Mouse (Mus musculus): ENCODE results near the gene Ankmy1. TPM values are rescaled to one million over a fixed set of nuclear protein-coding genes. Genes with fewer than 3 reads are reported as not detected.

The Ankmy1 gene
- under 1 TPM in 1 of 2 experiments, not detected in 1; 0.06 TPM for total RNA-seq (2021)
- long read RNA-seq, experiment 1, partial matches to known transcripts, result 0 of 1 reads
- long read RNA-seq, experiment 1, other reads (novel, unspliced or antisense), result 1 of 1 reads
- long read RNA-seq, experiment 2, partial matches to known transcripts, result 0 of 4 reads
- long read RNA-seq, experiment 2, other reads (novel, unspliced or antisense), result 4 of 4 reads

GRCm38 (mm10) chr1:92902786-92903185 lies at the start of gene Ankmy1:
Gene Ankmy1 (minus strand): TSS chr1:92902906.
- H3K4me3 ChIP-seq, result no peak within 1 kb of the TSS

DNA sequence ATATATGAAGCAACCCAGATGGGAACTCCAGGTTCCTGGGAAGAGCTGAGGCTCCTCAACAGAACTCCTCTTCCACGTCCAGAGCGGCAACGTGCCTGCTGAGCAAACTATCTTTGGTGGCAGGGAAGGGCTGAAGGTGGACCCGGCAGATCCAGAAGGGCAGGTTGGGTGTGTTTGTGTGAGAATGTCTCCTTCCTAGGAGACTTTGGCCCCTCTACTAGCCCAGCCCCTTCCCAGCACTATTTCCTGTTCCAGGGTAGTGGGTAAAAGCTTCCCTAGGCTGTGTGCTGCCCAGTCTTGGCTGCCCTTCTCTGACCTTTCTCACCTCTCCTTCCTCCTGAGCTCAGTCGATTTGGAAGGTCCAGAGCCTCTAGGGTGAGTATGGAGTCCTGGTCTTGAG lies 47.9 kb upstream of the Ankmy1 start, which contains the start of gene Gpr35:
TSS of gene Gpr35 (plus strand) at position 259 of the 400 bp plus-strand sequence.
- intact Hi-C loops (cut with DNase I), result no loop called here
- no peak for TF ChIP-seq CTCF (IDR thresholded peaks at IDR 0.05)
- H3K4me3 ChIP-seq, result no peak within 1 kb of the TSS

More at GRCm38 (mm10) chr1:92902786-92903185, at the start of gene Ankmy1:
- intact Hi-C loops (cut with DNase I), result no loop called here
- DNase-seq, result peak; percentile 61
- TF ChIP-seq CTCF (IDR thresholded peaks at IDR 0.05), result no peak
- H3K27ac ChIP-seq, result no peak within 1 kb of the TSS

DNA sequence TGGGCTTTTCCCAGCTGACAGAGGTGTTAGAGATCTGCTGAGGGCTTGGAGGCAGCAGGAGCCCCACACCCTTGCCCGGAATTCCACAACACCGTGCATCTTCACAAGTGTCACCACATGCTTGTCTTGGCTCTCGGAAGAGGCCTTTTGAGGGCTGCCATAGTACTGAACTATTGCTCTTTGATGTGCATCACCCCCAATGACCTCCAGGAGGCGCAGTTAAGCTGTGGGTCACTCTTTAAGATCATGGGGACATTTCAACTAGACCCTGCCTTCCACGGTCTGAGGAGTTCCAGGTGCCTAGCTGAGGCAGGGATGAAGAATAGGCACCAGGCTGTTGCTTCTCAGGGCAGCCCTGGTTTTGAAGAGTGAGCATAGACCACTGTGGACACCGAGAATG lies 46.7 kb upstream of the Ankmy1 start:
- TF ChIP-seq CTCF (IDR thresholded peaks at IDR 0.05), result peak; percentile 39
- H3K27ac ChIP-seq, result no peak overlapping the region
- intact Hi-C loops (cut with DNase I), result no loop called here
- no peak overlapping the region for H3K4me3 ChIP-seq
- DNase-seq, result no peak

More for the DNA sequence above, 47.9 kb upstream of the Ankmy1 start, which contains the start of gene Gpr35:
- H3K27ac ChIP-seq, result no peak within 1 kb of the TSS
- DNase-seq, result no peak

DNA sequence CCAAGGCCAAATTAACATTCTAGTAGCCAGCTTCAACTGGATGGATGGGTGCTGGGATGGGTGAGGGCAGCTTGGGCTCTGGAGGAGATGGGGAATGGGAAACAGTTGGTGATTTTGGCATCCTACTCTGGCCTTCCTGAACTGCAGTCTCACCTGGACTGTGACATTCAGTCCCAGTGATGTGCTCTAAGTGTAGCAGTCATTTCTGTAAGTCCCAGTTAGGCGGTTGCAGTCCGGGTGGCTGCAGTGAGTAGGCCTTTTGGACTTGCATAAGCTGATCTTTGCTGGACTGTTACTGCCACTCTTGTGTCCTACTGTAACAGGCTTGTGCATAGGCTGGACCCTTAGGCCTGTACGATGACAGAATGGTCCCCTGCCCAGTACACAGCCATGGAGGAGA lies 45.3 kb upstream of the Ankmy1 start:
- intact Hi-C loops (cut with DNase I), result no loop called here
- no peak for DNase-seq
- no peak for TF ChIP-seq CTCF (IDR thresholded peaks at IDR 0.05)
- Histone ChIP-seq H3K27ac (no peak overlapping the region), H3K4me3 (no peak overlapping the region)

DNA sequence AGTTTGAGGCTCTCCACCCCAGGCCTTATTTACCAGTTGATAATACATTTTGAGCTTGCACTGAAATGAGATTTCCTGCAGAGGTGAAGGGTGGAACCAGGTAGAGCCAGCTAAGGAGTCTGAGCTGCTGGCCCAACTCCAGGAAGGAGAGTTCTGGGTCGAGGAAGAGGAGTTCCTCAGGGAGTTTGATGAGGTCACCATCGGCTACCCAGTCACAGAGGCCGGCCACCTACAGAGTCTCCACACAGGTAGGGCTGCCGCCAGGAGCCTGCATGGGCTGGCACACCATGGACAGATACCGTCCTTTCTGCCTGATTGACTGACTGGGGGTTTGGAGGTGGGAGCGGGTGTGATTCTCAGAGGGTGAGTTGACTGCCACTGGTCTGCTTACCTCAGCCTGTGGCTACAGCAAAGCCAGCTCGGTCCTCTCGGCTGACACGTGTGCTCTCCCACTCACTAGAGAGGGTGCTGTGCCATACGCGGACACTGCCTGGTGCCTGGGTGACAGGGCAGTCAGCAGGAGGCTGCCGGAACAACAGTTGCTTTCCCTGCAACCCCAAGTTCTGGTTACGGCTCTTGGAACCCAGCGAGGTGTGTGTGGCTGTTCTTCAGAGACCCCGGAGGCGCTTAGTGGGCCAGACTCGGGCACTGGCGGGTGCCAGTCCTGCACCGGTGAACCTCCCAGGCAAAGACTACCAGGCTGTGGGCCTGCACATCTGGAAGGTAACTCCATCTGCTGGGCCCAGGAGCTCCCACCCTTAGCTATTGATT lies 40.7 kb upstream of the Ankmy1 start:
- no peak overlapping the region for H3K4me3 ChIP-seq
- H3K27ac ChIP-seq, result no peak overlapping the region
- DNase-seq, result no peak
- intact Hi-C loops (cut with DNase I), result no loop called here
- no peak for TF ChIP-seq CTCF (IDR thresholded peaks at IDR 0.05)

DNA sequence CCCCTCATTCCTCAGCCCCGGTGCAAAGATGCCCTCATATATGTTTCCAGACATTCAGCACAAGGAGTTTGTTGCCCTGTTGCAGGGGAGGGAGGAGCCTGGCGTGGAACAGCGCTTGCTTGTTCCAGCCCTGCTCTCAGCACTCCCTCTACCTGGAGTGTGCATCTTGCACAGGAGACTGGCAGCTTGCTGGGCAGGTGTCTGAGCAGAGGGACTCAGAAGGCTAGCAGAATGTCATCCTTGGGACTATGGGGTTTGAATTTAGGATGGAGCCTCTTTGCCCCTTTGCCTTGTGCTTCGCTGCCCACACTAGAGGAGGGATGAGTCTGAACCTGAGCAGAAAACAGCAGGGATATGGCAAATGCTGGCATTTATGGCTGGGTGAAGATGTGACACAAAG lies 37.0 kb upstream of the Ankmy1 start:
- no peak overlapping the region for H3K4me3 ChIP-seq
- no peak for DNase-seq
- intact Hi-C loops (cut with DNase I), result no loop called here
- no peak overlapping the region for H3K27ac ChIP-seq
- TF ChIP-seq CTCF (IDR thresholded peaks at IDR 0.05), result no peak

- intact Hi-C loops (cut with DNase I), result no loop called here
- no peak for TF ChIP-seq CTCF (IDR thresholded peaks at IDR 0.05)
- H3K27ac ChIP-seq, result no peak overlapping the region
- H3K4me3 ChIP-seq, result no peak overlapping the region
- no peak for DNase-seq
Measured at GRCm38 (mm10) chr1:92937797-92938196, 35.1 kb upstream of the Ankmy1 start.

- H3K4me3 ChIP-seq, result no peak overlapping the region
- no peak for TF ChIP-seq CTCF (IDR thresholded peaks at IDR 0.05)
- intact Hi-C loops (cut with DNase I), result no loop called here
- no peak for DNase-seq
- H3K27ac ChIP-seq, result no peak overlapping the region
Measured at GRCm38 (mm10) chr1:92936467-92936866, 33.8 kb upstream of the Ankmy1 start.

DNA sequence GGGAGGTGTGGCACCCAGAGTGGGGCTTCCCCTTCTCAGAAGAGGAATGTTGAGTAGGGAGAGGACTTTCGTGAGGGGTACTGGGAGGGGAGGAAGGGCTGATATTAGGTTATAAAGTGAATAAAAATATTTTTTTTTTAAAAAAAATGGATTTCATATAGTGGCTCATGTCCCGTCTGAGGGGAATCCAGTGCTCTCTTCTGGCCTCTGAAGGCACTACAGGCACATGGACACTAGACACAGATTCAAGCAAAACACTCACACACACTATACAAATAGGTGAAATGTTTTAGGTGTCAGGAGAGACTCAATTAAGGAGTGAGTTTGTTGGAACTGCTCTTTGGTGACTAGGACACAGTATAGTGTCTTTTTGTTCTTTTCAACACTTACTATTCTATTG lies 33.3 kb upstream of the Ankmy1 start:
- no peak for DNase-seq
- intact Hi-C loops (cut with DNase I), result loop anchor here (2.0 kb wide), 1 partner anchor 25 kb away; the partner anchor contains the start of gene Rnpepl1
- no peak overlapping the region for H3K27ac ChIP-seq
- no peak overlapping the region for H3K4me3 ChIP-seq
- no peak for TF ChIP-seq CTCF (IDR thresholded peaks at IDR 0.05)

DNA sequence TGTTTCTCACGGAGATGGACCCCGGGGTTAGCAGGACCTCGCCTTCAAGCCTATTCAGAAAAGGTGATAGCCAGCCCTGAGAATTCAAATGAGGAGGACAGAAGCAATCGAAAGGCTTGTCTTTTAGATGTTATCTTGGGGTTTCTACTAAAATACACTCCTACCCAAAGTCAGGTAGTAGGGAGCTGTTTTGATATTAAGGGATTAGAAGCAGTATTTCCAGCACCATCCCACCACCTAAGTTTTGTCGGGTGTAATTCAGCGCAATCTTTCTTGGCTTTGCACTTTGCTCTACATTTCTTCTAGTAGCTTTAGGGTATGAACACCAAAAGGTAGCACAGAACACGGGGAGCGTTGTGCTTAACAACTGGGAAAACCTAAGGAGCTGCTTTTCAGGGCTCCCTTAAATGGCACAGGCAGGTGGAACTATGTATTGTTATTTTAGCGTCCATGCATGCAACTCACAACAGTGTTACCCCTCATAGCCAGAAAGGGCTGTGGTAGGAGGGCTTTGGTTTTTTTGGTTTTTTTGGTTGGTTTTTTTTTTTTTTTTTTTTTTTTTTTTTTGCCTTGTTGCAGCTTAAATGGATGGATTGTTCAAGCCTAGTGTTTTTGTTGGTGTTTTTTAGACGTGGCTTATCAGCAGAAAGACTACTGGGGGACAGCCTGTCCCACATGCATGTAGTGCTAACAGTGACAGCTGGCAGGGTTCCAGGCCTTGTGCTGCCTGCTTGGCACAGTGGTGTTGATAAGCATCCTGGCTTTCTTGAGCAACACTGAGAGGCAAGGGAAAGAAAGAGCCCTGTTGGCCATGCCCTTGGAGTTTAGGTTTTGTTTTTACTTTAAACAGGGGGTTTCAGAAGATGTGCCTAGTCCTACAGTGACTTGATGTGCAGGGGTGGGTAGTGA lies 32.6 kb upstream of the Ankmy1 start:
- Histone ChIP-seq H3K4me3 (peak overlapping the region; percentile 97), H3K27ac (peak overlapping the region; percentile 99)
- TF ChIP-seq CTCF (IDR thresholded peaks at IDR 0.05), result no peak
- no peak for DNase-seq
- intact Hi-C loops (cut with DNase I), result loop anchor here (2.0 kb wide), 1 partner anchor 25 kb away; the partner anchor contains the start of gene Rnpepl1

- TF ChIP-seq CTCF (IDR thresholded peaks at IDR 0.05), result no peak
- Histone ChIP-seq H3K27ac (peak within 1 kb of the TSS; percentile 99), H3K4me3 (peak within 1 kb of the TSS; percentile 97)
- intact Hi-C loops (cut with DNase I), result loop anchor here (2.0 kb wide), 1 partner anchor 24 kb away; the partner anchor contains the start of gene Rnpepl1
- peak; percentile 96 for DNase-seq
Measured at GRCm38 (mm10) chr1:92934182-92934827, 31.6 kb upstream of the Ankmy1 start, which contains the start of gene Capn10. Gene Capn10 (plus strand): TSS chr1:92934376.

GRCm38 (mm10) chr1:92933611-92934010 lies 30.9 kb upstream of the Ankmy1 start:
- intact Hi-C loops (cut with DNase I), result loop anchor here (2.0 kb wide), 1 partner anchor 23 kb away; the partner anchor contains the start of gene Rnpepl1
- Histone ChIP-seq H3K27ac (peak overlapping the region; percentile 99), H3K4me3 (peak overlapping the region; percentile 97)
- TF ChIP-seq CTCF (IDR thresholded peaks at IDR 0.05), result no peak
- DNase-seq, result no peak
